In the genomic region with DNA sequence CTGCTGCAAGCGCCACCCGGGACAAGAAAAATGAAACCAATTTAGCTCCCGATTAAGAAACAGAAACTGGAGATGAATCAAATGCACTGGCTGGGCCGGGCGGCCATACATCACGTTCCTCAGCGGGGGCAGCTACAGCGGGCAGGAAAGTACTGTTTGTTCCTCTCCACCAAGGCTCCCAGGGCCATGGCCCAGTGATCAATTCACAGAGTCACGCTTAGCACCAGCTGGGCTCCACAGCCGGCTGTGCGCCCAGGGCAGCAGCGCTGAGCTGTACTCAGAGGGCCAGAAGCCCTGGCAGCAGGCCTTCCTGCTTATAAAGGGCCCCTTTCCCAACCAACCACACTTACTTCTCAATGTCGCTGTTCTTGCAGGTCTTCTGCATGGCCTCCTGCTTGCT, we compare ENCODE assay signal across 18 mouse cellular contexts. TPM values are rescaled to one million over a fixed set of nuclear protein-coding genes. Genes with fewer than 3 reads are reported as not detected.
A peak's percentile ranks its signal among the peaks of the same experiment; 100 is the strongest.
DNase-seq lines count a peak whose midpoint lies in the region; ATAC-seq and TF ChIP-seq lines count a peak whose summit lies in the region.
"Had no signal": no experiment of that assay in that cellular context is flagged by ENCODE, and none has a peak within 500 bp of the region (broad histone marks: within the 10 kb centered on the region; RNA-seq: fewer than 3 reads in every experiment).

No protein-coding gene starts in this region.

- no peak overlapping the region for H3K4me3 ChIP-seq in testis, adult 2 months (ENCODE audit: control insufficient read depth, low read depth, low read length)
- no peak overlapping the region for H3K4me3 ChIP-seq in lung, postnatal 0 days (ENCODE audit: low read depth, low read length)
- H3K4me3 ChIP-seq: embryonic facial prominence, embryonic 13.5 days; heart, adult 2 months; kidney, embryonic 15.5 days; liver, embryonic 13.5 days; myocyte had no signal

- H3K27me3 ChIP-seq in testis, adult 2 months (ENCODE audit: control insufficient read depth, insufficient read depth, low read length), result no peaks in the 10 kb centered on the region
- no peaks in the 10 kb centered on the region for H3K27me3 ChIP-seq in lung, postnatal 0 days (replicated peaks; ENCODE audit: insufficient read depth, low read length)
- H3K27me3 ChIP-seq: CH12.LX; embryonic facial prominence, embryonic 13.5 days; liver, embryonic 13.5 days had no signal

- DNase-seq in layer of hippocampus, adult 11-12 months (ENCODE audit: low spot score), result peak; percentile 48
- no peak for DNase-seq in layer of hippocampus, adult 9-10 months (ENCODE audit: low spot score)
- no peak for DNase-seq in testis, postnatal 14 days (ENCODE audit: low spot score)
- DNase-seq in lung, postnatal 0 days (ENCODE audit: low spot score), result no peak
- no peak for DNase-seq in embryo, embryonic 9.5 days (ENCODE audit: extremely low spot score)
- no peak for DNase-seq in heart, adult 18-20 months
- DNase-seq: cerebellum, postnatal 14 days; heart, adult 2 months; liver, embryonic 13.5 days; right cerebral cortex, postnatal 14 days had no signal

- TF ChIP-seq CTCF in testis, adult 2 months (IDR thresholded peaks at IDR 0.05; ENCODE audit: control insufficient read depth, insufficient read depth, insufficient replicate concordance, low read depth, low read length), result no peak
- TF ChIP-seq CTCF in lung, postnatal 0 days (IDR thresholded peaks at IDR 0.05), result no peak

- no peaks in the 10 kb centered on the region for H3K9me3 ChIP-seq in lung, postnatal 0 days (ENCODE audit: low read length)

- 77% methylated on average over 13 of the region's 13 CpGs for WGBS in lung, postnatal 0 days

- peaks cover 3% of the 10 kb centered on the region; the same call in 1 of the 2 replicates for H3K36me3 ChIP-seq in testis, adult 2 months (ENCODE audit: control insufficient read depth, insufficient read depth, low read length)
- H3K36me3 ChIP-seq in lung, postnatal 0 days (ENCODE audit: insufficient read depth, low read length), result peaks cover 19% of the 10 kb centered on the region; the same call in 1 of the 2 replicates

- H3K27ac ChIP-seq in testis, adult 2 months (ENCODE audit: control insufficient read depth, insufficient read depth, low read depth, low read length), result peak overlapping the region; percentile 23; the same call in 1 of the 2 replicates
- H3K27ac ChIP-seq in lung, postnatal 0 days (ENCODE audit: low read length), result no peak overlapping the region
- H3K27ac ChIP-seq: embryonic facial prominence, embryonic 13.5 days; heart, adult 2 months; kidney, embryonic 15.5 days; liver, embryonic 13.5 days had no signal

- TF ChIP-seq EP300 in lung, postnatal 0 days (IDR thresholded peaks at IDR 0.05), result no peak

- ATAC-seq in lung, postnatal 0 days, result peak; percentile 57; the same call in 1 of the 2 replicates
- ATAC-seq: forebrain, embryonic 16.5 days had no signal

- no peak overlapping the region for H3K4me2 ChIP-seq in lung, postnatal 0 days (replicated peaks; ENCODE audit: low read depth, low read length)
- H3K4me2 ChIP-seq: embryonic facial prominence, embryonic 13.5 days; kidney, embryonic 15.5 days; liver, embryonic 13.5 days had no signal

- no peak for TF ChIP-seq POLR2A in testis, adult 2 months (IDR thresholded peaks at IDR 0.05; ENCODE audit: control insufficient read depth, low read depth, low read length)

- no peak overlapping the region for H3K9ac ChIP-seq in lung, postnatal 0 days (replicated peaks; ENCODE audit: low read depth)
- H3K9ac ChIP-seq: embryonic facial prominence, embryonic 13.5 days; kidney, embryonic 15.5 days; liver, embryonic 13.5 days had no signal

- no peaks in the 10 kb centered on the region for H3K4me1 ChIP-seq in testis, adult 2 months (ENCODE audit: control insufficient read depth, insufficient read depth, low read length)
- no peaks in the 10 kb centered on the region for H3K4me1 ChIP-seq in lung, postnatal 0 days (ENCODE audit: insufficient read depth, low read depth, low read length)
- H3K4me1 ChIP-seq: liver, embryonic 13.5 days had no signal

RNA-seq across cellular contexts. Expression of a gene that starts 25.1 kb away (rescaled TPM):
- polyA plus RNA-seq in testis, adult 2 months (2012; rRNA removed), result 154 and 162 TPM in 2 replicates
- 3.8 and 5.0 TPM in 2 replicates for polyA plus RNA-seq in lung, postnatal 0 days (2015; fragmentation: Nextera tagmentation; extraction: Ambion mirVana)
- under 1 TPM in 1 of 2 experiments, not detected in 1; 0.15 TPM for total RNA-seq in heart, adult 18-20 months (2021)
- total RNA-seq: CH12.LX; heart, adult 2 months; hematopoietic stem cell, adult 5-6 weeks; megakaryocyte-erythroid progenitor cell, adult 5-6 weeks had no signal
- polyA plus RNA-seq: liver, embryonic 13.5 days; myocyte had no signal

RNA-seq across cellular contexts. Expression of a gene that starts 25.3 kb away (rescaled TPM):
- polyA plus RNA-seq in testis, adult 2 months (2012; rRNA removed), result 999 and 1,059 TPM in 2 replicates
- 23.5 and 27.6 TPM in 2 replicates for polyA plus RNA-seq in lung, postnatal 0 days (2015; fragmentation: Nextera tagmentation; extraction: Ambion mirVana)
- 10 to 100 TPM; 24.8 to 35.7 TPM for total RNA-seq in heart, adult 18-20 months (2021)
- total RNA-seq: hematopoietic stem cell, adult 5-6 weeks; megakaryocyte-erythroid progenitor cell, adult 5-6 weeks had no signal

Comparison
In these comparisons a context has a peak if more than half of its experiments do, and no peak if none do; other contexts are left out.
1. RNA of a gene that starts 25.1 kb away (polyA plus RNA-seq): 154 to 162 TPM in testis, adult 2 months; 3.8 to 5.0 TPM in lung, postnatal 0 days; every median in the first group is over 10 times any median in the second.
2. RNA of a gene that starts 25.3 kb away (polyA plus RNA-seq): 999 to 1,059 TPM in testis, adult 2 months; 23.5 to 27.6 TPM in lung, postnatal 0 days; every median in the first group is over 10 times any median in the second.